Mouse (Mus musculus) midbrain, embryonic 14.5 days (tissue): ENCODE measurements around the gene Vmn1r21. TPM values are rescaled to one million over a fixed set of nuclear protein-coding genes. Genes with fewer than 3 reads are reported as not detected.
"Not testable (repeated sequence)": the region's sequence is repeated elsewhere in the genome, so short reads cannot be mapped to it uniquely, and the experiment has no call there.

Experiments used
- ATAC-seq: fragments of 200-750 bp; cut with Nextera tagmentation; 2 replicates; pipeline ENCODE4 v1.8.0; 2017; ENCODE audit warnings: moderate number of reproducible peaks, moderate library complexity; ENCODE audit not compliant: low FRiP score, low TSS enrichment
- DNase-seq: peaks from one replicate; pipeline ENCODE4 v3.0.0-alpha.2; 2015
- H3K27ac ChIP-seq: fragments of 300-500 bp; sonication (generic); replicated peaks from 2 replicates; pipeline ENCODE4 v1.5.1; 2014; ENCODE audit warnings: mild to moderate bottlenecking, low read depth, low read length, moderate library complexity
- H3K27me3 ChIP-seq: fragments of 300-500 bp; sonication (generic); 2 replicates; pipeline ENCODE4 v1.6.1; 2014; ENCODE audit warnings: low read length, control low read depth, mixed read lengths; ENCODE audit not compliant: control insufficient read depth, insufficient read depth
- H3K36me3 ChIP-seq: fragments of 300-500 bp; sonication (generic); 2 replicates; pipeline ENCODE4 v1.6.1; 2014; ENCODE audit warnings: low read length, control low read depth; ENCODE audit not compliant: control insufficient read depth, insufficient read depth
- H3K4me1 ChIP-seq: fragments of 300-500 bp; sonication (generic); 2 replicates; pipeline ENCODE4 v1.6.1; 2014; ENCODE audit warnings: mild to moderate bottlenecking, antibody characterized with exemption, low read length, control low read depth; ENCODE audit not compliant: control insufficient read depth, insufficient read depth
- H3K4me2 ChIP-seq: fragments of 300-500 bp; sonication (generic); 2 replicates; pipeline ENCODE4 v1.6.1; 2014; ENCODE audit warnings: mild to moderate bottlenecking, low read length, moderate library complexity
- H3K4me3 ChIP-seq: fragments of 300-500 bp; sonication (generic); replicated peaks from 2 replicates; pipeline ENCODE4 v1.5.1; 2014; ENCODE audit warnings: low read depth, low read length
- H3K9ac ChIP-seq: fragments of 300-500 bp; sonication (generic); replicated peaks from 2 replicates; pipeline ENCODE4 v1.6.1; 2014; ENCODE audit warnings: mild to moderate bottlenecking, low read length, moderate library complexity
- H3K9me3 ChIP-seq: fragments of 300-500 bp; sonication (generic); 2 replicates; pipeline ENCODE4 v1.6.1; 2016; ENCODE audit warnings: low read length, control low read depth, mixed read lengths; ENCODE audit not compliant: control insufficient read depth
- WGBS: fragments of 180-500 bp; shearing (Covaris S2); extraction: QIAGEN DNeasy Blood & Tissue Kit; methylation state at CpG from one replicate; pipeline ENCODE4 v1.1.7; 2014; 5-methylcytosine and 5-hydroxymethylcytosine counted together
- polyA plus RNA-seq: library from polyadenylated mRNA; unstranded; fragments of >200 nt; fragmentation: Nextera tagmentation; extraction: Ambion mirVana; gene quantifications from 2 replicates; pipeline ENCODE4 v1.2.1, GENCODE M21; 2014

Gene Vmn1r21
- polyA plus RNA-seq, result 0.12 TPM in 1 of 2 replicates, not detected in the other

GRCm38 (mm10) chr6:57850286-57850685, at the start of gene Vmn1r21:
Vmn1r21 (minus strand) TSS chr6:57850343.
- no peak within 1 kb of the TSS for H3K27ac ChIP-seq
- no peak within 1 kb of the TSS for H3K4me3 ChIP-seq
- ATAC-seq, result no peak
- H3K4me1 ChIP-seq, result no peaks in the 10 kb centered on the region
- no peaks in the 10 kb centered on the region for H3K27me3 ChIP-seq
- no peaks in the 10 kb centered on the region for H3K36me3 ChIP-seq
- no peaks in the 10 kb centered on the region for H3K9me3 ChIP-seq
- no peak for DNase-seq
- no peak within 1 kb of the TSS for H3K4me2 ChIP-seq
- 69% methylated on average over 1 of the region's 1 CpGs for WGBS
- H3K9ac ChIP-seq, result no peak within 1 kb of the TSS

GRCm38 (mm10) chr6:57859043-57860042, 9.2 kb upstream of the Vmn1r21 start:
- no peak overlapping the region for H3K4me3 ChIP-seq
- no peaks in the 10 kb centered on the region for H3K27me3 ChIP-seq
- H3K36me3 ChIP-seq, result no peaks in the 10 kb centered on the region
- ATAC-seq (peak; percentile 87), DNase-seq (peak; percentile 84)
- H3K9me3 ChIP-seq, result no peaks in the 10 kb centered on the region
- no peak overlapping the region for H3K4me2 ChIP-seq
- H3K4me1 ChIP-seq, result no peaks in the 10 kb centered on the region
- no peak overlapping the region for H3K27ac ChIP-seq
- H3K9ac ChIP-seq, result no peak overlapping the region
- 56% methylated on average over 6 of the region's 6 CpGs for WGBS

GRCm38 (mm10) chr6:57851177-57851576, 1.0 kb upstream of the Vmn1r21 start:
- not testable (repeated sequence) for H3K9ac ChIP-seq, H3K4me2 ChIP-seq, H3K4me3 ChIP-seq, DNase-seq, H3K27me3 ChIP-seq, H3K27ac ChIP-seq, H3K4me1 ChIP-seq, ATAC-seq, H3K36me3 ChIP-seq, H3K9me3 ChIP-seq
- WGBS, result 85% methylated on average over 5 of the region's 5 CpGs

- Histone ChIP-seq H3K4me3 (no peak overlapping the region), H3K27me3 (no peaks in the 10 kb centered on the region), H3K4me2 (no peak overlapping the region), H3K36me3 (no peaks in the 10 kb centered on the region), H3K27ac (no peak overlapping the region), H3K9ac (no peak overlapping the region), H3K9me3 (no peaks in the 10 kb centered on the region), H3K4me1 (no peaks in the 10 kb centered on the region)
- ATAC-seq (no peak), DNase-seq (no peak)
- 76% methylated on average over 2 of the region's 2 CpGs for WGBS
Measured at GRCm38 (mm10) chr6:57839693-57840408, 10.3 kb downstream of the Vmn1r21 start.

GRCm38 (mm10) chr6:57825259-57825715, 24.9 kb downstream of the Vmn1r21 start:
- H3K4me1 ChIP-seq, result peaks cover 12% of the 10 kb centered on the region
- ATAC-seq (no peak; the same call in 1 of the 2 replicates), DNase-seq (no peak)
- no peaks in the 10 kb centered on the region for H3K27me3 ChIP-seq
- H3K4me3 ChIP-seq, result peak overlapping the region; percentile 95
- H3K4me2 ChIP-seq, result peak overlapping the region; percentile 62
- H3K9ac ChIP-seq, result peak overlapping the region; percentile 99
- H3K27ac ChIP-seq, result peak overlapping the region; percentile 97
- no peaks in the 10 kb centered on the region for H3K36me3 ChIP-seq
- WGBS, result 8% methylated on average over 5 of the region's 5 CpGs
- no peaks in the 10 kb centered on the region for H3K9me3 ChIP-seq

GRCm38 (mm10) chr6:57824422-57825258, 25.5 kb downstream of the Vmn1r21 start, which contains the start of gene Vopp1:
Vopp1 (minus strand) TSS chr6:57825159.
- H3K4me3 ChIP-seq, result peak within 1 kb of the TSS; percentile 95
- H3K27ac ChIP-seq, result peak within 1 kb of the TSS; percentile 97

GRCm38 (mm10) chr6:57823461-57823860, 26.7 kb downstream of the Vmn1r21 start:
- WGBS, result 41% methylated on average over 3 of the region's 3 CpGs
- Histone ChIP-seq H3K9ac (no peak overlapping the region; the same call in 1 of the 2 replicates), H3K4me3 (0 out of 2 replicates have a peak overlapping the region, but pooled peaks have one; percentile 15), H3K4me1 (peaks cover 12% of the 10 kb centered on the region), H3K36me3 (no peaks in the 10 kb centered on the region), H3K27me3 (no peaks in the 10 kb centered on the region), H3K4me2 (peak overlapping the region; percentile 62), H3K9me3 (no peaks in the 10 kb centered on the region), H3K27ac (no peak overlapping the region)
- DNase-seq, result peak; percentile 7
- no peak for ATAC-seq

More at GRCm38 (mm10) chr6:57824422-57825258, 25.5 kb downstream of the Vmn1r21 start, which contains the start of gene Vopp1:
- H3K4me2 ChIP-seq, result peak within 1 kb of the TSS; percentile 62
- under 1% methylated on average over 87 of the region's 87 CpGs for WGBS
- peaks cover 12% of the 10 kb centered on the region for H3K4me1 ChIP-seq
- no peaks in the 10 kb centered on the region for H3K27me3 ChIP-seq
- ATAC-seq, result peak; percentile 90
- no peaks in the 10 kb centered on the region for H3K36me3 ChIP-seq
- peak; percentile 94 for DNase-seq
- H3K9me3 ChIP-seq, result no peaks in the 10 kb centered on the region
- peak within 1 kb of the TSS; percentile 99 for H3K9ac ChIP-seq
